Mouse (Mus musculus): ENCODE results near the gene L3hypdh. TPM values are rescaled to one million over a fixed set of nuclear protein-coding genes. Genes with fewer than 3 reads are reported as not detected.

Gene L3hypdh
- 32.8 TPM for polyA plus RNA-seq (2014; fragmentation: Illumina TruSeq; extraction: RNeasy Lipid Tissue Mini Kit (QIAGEN cat#74804); ENCODE audit: low read depth, low replicate concordance)

GRCm38 (mm10) chr12:72085329-72086165, at the start of gene L3hypdh, which contains the start of gene Jkamp:
Gene L3hypdh, minus strand, starts transcription at chr12:72085439.
Gene Jkamp, plus strand, starts transcription at chr12:72085589.

GRCm38 (mm10) chr12:72070327-72071269, 14.6 kb downstream of the L3hypdh start, which contains the start of gene Gpr135:
Gene Gpr135, minus strand, starts transcription at chr12:72071125.

Other genes starting within 250 kb of the L3hypdh start
- 1.5 TPM for gene Gpr135, start 14.3 kb downstream of the L3hypdh start, polyA plus RNA-seq (2014; fragmentation: Illumina TruSeq; extraction: RNeasy Lipid Tissue Mini Kit (QIAGEN cat#74804); ENCODE audit: low read depth, low replicate concordance)
- 23.1 TPM for gene Jkamp, start 150 bp upstream of the L3hypdh start, polyA plus RNA-seq (2014; fragmentation: Illumina TruSeq; extraction: RNeasy Lipid Tissue Mini Kit (QIAGEN cat#74804); ENCODE audit: low read depth, low replicate concordance)
- gene Ccdc175, start 99.6 kb upstream of the L3hypdh start, polyA plus RNA-seq (2014; fragmentation: Illumina TruSeq; extraction: RNeasy Lipid Tissue Mini Kit (QIAGEN cat#74804); ENCODE audit: low read depth, low replicate concordance), result not detected